Mouse (Mus musculus) liver, adult 2 months (tissue): Measurements from ENCODE around the gene Gm5134.

Experiments used
- CTCF ChIP-seq: fragments of 200-500 bp; IDR thresholded peaks from 2 replicates; pipeline ENCODE4 v1.5.1; 2011; ENCODE audit warnings: low read depth, low read length, control low read depth
- POLR2A ChIP-seq: fragments of 200-500 bp; IDR thresholded peaks from 2 replicates; pipeline ENCODE4 v1.6.1; 2011; ENCODE audit warnings: low read length, control low read depth; ENCODE audit not compliant: insufficient read depth; ENCODE audit errors: extremely low read depth

GRCm38 (mm10) chr10:76003221-76003620 lies 48.9 kb downstream of the Gm5134 start:
- no peak for TF ChIP-seq CTCF
- no peak for TF ChIP-seq POLR2A
